Mouse (Mus musculus): ENCODE measurements around the gene Fam72a.

Gene Fam72a

DNA sequence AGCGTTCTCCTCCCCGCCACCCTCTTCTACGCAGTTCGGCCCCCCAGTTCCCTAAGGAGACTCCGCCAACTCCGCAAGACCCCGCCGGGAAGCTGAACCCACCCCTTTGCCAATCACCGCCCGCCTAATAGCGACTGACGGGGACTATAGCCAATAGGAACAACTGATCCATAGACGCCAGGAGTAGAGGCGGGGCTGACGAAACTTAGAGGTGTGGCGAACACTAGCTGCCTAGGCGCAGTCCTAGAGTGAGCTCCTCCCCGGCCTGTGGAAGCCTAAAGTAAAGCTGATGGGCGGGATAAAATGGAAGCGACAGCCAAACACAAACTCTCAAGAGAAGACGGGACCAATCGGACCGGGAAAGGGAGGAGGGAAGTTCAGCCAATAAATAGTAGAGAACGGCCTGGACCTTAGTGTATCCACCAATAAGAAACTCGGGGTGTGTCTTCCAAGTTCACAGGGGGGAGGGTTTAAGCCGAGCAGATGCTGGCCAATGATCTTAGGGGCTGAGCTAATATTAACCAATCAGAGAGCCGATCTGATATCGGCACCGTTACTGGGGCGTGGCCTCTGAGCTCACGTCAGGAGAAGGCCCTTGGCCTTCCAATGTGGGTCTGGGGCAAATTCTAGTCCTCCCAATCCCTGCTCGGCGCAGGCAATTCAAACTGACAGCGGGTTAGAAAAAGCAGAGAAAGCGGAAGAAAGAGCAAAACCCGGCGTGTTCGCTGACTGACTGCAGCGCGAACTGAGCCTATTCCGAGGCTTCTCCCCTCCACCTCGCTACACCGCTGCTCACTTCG lies at the start of gene Fam72a, which contains the start of gene Srgap2:
Fam72a (plus strand) TSS at position 623 of the 800 bp plus-strand sequence.
Srgap2 (minus strand) TSS at position 72 of the 800 bp plus-strand sequence.
- DNase-seq (ENCODE audit: low spot score in 2 of 2), result peak; percentile 96 to 97

DNA sequence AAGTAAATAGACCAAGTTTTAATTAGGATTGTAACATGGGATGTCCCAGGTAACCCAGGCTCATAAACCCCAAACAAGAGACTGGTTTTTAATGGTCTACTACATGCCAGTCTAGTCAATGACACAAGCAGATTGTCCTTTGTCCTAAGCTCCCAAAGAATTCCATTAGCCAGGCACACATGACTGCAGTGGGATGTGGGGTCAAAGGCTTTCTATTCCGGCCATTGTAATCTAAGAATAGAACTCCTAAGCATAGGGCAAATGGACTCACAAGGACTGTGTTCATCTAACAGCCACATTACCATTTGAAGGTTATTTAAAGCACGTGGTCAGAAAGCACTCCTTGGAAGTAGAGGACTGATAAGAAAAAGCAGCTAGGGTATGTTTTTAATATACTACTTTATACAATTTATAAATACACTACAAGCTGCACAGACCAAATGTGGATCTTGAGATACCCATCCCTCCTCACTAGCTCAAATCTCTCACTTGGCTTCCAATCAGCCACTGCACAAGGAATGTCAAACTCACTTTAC lies 48.9 kb upstream of the Fam72a start:
- DNase-seq (ENCODE audit: low spot score in 2 of 2), result no peak

DNA sequence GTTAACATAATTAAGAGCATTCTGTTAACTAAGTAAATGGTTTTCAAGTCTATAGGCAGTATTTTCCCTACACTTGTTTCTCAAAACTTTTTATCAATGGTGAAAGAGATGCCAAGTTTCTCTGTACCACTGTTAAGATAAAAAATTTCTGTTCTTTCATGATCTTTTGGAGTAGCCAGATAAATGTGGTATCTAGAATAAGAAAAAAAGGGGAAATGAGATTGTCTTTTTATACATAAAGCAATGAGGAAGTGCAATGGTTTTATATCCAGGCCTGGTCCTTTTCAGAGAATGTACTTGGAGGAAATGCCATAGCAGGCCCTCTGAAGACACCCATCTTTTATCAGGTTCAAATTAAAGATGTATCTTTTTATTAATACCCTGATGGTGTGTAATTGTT lies 46.3 kb upstream of the Fam72a start:
- no peak for DNase-seq (ENCODE audit: low spot score in 2 of 2)

DNA sequence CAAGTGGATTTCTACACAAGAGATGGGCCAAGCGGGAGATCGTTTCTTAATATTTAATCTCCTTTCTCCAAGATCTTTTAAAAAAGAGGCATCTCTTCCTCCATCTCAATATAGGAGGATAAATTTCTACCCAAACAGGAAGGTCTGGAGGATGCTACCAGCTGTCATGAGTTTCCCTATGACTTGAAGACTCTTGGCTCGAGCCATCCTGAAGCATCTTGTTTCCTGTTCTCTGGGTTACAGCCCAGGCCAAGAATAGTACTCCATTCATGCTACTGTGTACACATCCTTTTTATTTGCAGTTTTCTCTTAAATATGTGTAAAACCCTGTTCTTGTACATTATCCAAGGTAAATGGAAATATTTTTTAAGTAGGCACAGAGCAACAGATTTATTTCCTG lies 45.5 kb upstream of the Fam72a start:
- DNase-seq (ENCODE audit: low spot score in 2 of 2), result no peak

DNA sequence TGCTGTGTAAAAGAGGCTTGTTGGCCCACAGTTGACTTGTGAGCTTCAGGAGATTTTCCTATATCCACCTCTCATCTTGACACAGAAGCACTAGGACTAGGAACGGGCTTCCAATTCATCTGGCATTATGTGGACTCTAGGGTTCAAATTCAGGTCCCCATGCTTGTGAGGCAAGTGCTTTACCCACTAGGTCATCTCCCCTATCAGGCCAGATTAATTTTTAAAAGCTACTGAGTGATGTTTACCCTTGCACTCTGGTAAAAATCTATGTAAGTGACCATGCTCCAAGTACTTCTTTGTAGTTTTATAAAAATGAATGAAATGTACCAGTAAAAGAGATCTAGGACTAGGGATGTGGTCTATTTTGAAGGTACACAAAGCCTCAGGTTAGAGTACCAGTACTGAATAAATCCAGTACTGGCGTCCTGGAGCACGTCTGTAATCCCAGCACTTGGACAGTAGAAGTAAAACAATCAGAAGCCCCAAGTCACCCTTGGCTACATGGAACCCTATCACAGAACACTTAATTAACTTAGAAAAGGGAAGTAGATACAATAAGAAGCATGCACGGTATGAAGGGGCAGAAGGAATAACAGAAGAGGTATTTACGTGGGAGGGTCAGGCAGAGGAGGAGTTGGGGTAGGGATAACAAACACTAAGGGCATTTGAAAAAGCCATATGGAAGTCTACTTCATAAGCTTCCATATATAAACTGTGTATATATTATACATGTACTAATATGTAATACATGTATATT lies 41.4 kb upstream of the Fam72a start:
- no peak for DNase-seq (ENCODE audit: low spot score in 2 of 2)

DNA sequence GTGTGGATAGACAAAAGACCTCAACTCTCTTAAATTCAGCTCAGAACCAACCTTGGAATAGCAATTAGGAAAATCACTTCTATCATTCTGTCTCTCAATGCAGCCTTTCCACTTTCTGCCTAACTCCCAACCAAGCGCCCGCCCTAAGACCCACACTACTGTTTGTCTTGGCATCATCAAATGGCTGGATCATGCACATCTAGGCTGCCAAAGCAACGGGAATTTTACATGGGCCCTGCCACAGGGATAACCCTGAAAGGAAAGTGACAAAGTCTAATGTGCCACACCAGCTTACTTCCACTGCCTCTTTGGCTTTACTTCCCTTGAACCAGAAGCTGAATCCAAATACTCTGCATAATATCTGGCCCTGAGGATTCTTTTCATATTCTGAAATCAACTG lies 38.4 kb upstream of the Fam72a start:
- DNase-seq (ENCODE audit: low spot score in 2 of 2), result no peak

DNA sequence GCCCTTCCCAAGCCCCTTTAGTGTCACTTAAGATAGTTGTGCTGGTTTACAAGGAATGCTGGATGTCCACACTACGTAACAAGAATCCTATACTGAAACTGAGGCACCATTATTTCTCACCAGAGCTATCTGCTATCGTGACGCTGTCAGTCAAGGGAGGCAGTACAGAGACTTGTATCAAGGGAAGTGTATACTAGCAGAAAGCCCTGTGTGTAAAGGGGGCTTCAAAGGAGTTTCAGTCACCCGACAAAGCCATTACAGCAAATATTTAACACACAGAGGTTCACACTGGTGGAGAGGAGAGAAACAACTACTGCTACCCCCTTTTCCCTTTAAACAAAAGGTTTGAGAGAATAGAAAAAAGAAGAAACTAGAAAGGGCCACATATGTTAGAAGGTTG lies 36.1 kb upstream of the Fam72a start:
- DNase-seq (ENCODE audit: low spot score in 2 of 2), result no peak

DNA sequence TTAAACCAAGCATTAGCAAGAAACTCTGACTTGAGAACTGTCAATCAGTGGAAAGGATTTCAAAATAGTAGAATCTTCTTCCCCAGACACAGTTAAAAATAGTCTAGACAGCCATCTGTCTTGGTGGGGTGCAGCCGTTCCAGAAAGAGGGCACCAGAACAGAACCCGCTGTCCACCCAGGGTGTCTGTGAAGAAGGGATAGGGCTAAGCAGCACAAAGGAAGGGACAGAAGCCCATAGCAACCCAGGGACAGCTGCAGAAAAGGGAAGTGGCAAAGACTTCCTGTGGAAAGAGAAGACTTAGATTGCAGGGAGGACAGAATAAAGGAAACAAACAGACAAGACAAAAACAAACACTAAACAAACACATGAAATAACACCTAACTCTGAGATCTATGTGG lies 35.3 kb upstream of the Fam72a start:
- no peak for DNase-seq (ENCODE audit: low spot score in 2 of 2)

DNA sequence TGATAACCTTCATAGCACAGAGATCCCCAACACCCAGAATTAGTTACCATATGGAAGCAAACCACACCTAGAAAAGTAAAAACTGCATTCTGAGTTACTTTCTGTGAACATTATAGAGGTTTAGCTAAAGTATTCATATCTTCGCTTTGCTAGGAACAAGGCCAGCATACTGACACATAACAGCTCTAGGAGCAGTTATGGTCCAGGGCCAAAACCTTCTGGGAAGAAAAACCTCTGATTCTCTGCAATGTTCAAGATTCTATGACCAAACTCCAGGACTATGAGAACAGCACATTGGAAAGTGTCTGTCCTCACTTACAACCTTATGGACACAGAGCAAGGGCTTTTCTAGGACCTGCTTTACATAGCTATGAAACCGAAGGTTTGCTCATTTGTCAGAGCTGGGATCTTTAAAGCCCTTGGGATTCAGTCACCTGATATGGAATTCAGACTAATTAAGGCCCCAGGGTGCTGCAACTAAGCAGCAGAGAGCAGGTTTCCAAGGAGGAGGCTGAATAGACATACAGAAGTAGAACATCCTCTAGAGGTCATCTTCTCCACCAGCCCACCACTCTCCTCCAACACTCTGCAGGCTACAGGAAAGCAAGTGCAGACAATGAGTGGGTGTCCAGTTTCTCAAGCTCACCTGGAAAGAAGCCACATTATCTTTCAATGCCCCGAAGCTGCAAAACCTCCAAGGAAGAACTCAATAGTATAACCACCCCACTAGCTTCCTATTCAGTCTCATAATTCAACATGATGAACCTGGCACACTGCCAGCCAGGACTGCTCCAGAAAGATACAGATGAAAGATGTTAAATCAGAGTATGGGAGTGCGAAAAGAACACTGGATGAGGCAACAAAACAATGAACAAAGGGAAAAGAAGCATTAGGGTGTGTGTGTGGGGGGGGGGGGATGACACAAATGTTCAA lies 33.5 kb upstream of the Fam72a start:
- DNase-seq (ENCODE audit: low spot score in 2 of 2), result peak in 1 of 2 experiments; percentile 29

DNA sequence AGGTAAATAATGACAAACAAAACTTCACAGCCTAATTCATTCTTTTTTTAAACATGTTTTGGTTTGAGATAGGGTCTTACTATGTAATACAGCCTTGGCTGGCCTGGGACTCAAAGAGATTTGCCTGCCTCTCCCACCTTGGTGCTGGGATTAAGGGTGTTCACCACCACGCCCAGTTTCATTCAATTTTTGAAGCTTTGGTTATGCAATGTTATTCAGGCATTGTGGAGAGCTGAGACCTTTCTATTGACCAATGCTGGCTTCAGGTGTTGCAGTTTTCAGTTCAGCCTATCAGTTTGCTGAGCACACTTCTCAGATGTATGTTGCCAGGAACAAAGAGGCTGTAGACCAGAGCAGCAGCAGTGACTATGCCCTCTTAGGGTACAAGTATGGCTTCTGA lies 29.5 kb upstream of the Fam72a start:
- DNase-seq (ENCODE audit: low spot score in 2 of 2), result no peak

DNA sequence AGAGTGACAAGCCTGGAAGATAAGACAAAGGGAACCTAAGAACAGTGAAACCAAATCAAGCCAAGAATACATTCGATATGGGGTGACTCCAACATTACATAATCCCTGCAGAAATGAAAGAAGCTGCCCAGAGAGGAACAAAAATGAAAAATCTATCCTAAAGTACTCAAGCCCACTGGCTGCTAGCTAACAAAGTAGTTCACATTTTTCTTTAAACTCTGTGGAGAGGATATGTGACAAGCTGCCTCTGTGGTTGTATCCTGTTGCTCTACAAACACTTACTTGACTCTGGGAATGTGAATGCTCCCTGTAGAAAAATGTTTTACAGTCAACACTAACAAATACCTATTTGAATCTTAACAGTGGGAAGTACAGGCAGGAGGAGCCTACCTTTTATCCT lies 26.0 kb upstream of the Fam72a start:
- no peak for DNase-seq (ENCODE audit: low spot score in 2 of 2)

DNA sequence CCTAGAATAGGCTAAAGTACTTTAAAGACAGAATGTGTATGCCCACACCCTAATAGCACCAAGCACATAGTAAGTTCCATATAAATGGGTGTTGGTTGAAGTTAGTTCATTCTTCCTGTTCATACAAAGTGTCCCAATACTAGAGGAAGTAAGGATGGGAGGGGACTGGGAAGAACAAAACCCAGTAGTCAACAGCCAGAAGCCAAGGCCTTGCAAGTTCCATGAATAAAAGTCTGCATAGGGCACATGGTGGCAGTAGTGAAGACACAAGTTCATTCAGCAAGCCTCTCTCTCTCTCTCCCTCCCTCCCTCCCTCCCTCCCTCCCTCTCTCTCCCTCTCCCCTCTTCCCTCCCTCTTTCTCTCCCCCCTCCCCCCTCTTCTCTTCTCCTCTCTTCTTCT lies 16.6 kb upstream of the Fam72a start:
- DNase-seq (ENCODE audit: low spot score in 2 of 2), result no peak

DNA sequence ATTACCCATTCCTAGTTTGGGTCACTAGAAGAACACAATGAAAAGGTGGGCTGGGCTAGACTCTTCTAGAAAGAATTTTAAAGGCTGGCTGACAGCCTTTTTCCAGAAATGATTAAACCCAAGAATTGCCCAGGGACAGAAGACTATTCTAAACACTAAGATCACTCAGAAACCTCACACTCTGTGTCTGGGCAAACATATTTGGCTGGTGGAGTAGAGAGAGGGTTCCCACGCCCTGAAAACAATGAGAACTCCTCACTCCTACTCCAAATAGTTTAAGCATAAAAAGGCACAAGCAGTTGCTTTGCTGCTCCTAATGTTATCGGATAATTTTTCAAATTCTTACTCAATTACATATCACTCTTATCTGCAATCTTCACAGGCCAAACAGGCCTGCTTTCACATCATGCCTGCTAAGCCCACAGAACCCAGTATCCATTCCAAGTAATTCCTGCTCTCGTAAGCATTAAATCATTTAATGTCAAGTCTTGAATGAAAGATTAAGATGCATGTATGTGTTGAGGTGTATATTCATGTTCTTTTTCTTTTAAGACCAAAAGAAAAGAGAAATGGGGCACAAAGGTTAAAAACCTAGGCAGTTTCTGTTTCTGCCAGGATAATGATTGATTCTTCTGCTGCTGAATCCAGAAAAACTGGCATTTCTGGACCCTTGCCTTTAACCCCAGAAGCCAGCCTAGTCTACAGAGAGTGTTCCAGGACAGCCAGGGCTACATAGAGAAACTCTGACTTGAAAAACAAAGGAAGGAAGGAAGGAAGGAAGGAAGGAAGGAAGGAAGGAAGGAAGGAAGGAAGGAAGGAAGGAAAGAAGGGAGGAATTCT lies 15.8 kb upstream of the Fam72a start:
- DNase-seq (ENCODE audit: low spot score in 2 of 2), result no peak

DNA sequence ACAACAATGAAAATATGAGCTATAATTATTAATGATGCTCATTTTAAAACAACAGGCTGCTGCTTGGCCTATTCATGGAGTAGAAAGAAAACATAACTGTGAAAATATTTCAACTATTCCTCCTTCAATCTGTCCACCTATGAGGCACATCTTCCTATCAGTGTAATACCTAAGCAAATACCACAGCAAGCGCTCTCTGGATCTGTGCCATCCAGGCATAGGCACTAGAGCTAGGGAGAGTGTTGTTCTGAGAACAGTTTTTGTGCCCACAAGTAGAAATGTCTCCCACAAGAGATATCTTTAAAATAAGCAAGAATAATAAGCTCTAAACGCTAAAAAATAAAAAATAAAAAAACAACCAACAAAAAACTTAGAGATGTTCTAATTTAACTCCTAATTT lies 14.6 kb upstream of the Fam72a start:
- no peak for DNase-seq (ENCODE audit: low spot score in 2 of 2)

DNA sequence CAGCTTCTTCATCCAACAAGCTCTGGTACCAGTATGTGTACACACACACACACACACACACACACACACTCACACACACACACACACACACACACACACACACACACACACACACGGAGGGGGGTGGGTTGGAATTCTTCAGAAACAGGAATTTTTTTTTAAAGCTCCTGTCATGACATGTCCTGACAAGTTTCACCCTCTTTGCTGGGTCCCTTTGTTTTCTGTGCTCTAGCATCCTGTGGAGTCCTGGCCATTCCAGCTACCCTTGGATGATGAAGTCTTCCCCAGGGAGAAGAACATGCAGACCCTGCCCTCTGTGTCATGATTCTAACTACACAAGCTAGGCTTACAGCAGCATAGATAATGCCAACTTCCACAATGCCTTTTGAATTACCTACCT lies 13.5 kb upstream of the Fam72a start:
- DNase-seq (ENCODE audit: low spot score in 2 of 2), result no peak

DNA sequence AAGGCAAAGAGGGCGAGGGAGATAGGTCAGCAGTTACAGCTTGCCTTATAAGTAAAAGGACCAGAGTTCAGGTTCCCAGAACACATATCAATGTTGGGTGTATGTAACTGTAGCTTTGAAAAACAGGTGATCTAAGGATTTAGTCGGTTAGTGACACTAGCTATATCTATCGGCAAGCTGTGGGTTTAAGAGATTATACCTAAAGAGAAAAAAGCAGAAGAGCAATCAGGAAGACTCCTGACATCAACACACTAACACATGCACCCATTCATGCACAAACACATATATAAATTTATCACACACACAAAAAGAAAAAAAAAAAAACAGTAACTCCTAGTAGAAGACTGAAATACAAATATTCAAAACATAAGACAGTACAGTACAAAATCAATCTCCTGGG lies 11.1 kb upstream of the Fam72a start:
- DNase-seq (ENCODE audit: low spot score in 2 of 2), result no peak

DNA sequence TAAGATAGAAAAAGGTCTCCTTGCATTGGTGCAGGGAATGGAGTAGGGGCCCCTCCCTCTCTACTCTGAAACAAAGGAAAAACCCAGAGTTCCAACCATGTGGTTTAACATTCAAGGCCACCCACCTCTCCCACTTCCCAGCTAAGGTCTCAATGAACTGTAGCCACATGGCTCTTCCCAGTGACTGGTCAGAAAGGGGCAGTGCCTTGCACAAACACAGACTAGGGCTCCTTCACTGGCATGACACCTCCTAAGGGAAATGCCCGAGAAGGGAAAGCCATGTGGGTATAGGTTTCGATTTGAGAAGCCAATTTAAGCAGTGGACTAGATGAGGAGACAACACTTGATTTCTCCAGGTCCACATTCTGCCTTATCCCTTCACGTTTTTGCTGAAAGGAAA lies 3.9 kb upstream of the Fam72a start:
- DNase-seq (ENCODE audit: low spot score in 2 of 2), result no peak

DNA sequence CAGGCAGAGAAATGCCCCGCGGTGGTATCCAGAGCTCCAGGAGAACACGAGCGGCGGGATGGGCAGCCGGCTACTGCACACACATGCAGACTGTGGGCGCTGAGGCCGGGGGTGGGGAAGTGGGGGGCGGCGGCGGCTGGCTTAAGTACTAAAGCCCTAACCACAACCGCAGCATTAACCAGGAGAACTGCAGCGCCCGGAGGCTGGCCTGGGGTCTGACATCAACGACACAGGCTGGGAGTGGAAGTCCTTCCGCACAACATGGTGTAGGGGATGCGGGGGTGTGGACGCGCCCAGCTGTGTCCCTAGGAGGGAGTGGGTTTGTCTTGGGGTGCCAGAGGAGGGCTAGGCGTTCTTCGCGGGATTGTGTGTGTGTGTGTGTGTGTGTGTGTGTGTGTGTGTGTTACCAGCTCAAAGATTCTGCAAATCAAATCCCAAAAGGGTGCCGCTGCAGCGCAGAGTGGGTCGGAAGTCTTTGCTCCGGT lies 2.6 kb upstream of the Fam72a start:
- peak; percentile 26 to 49 for DNase-seq (ENCODE audit: low spot score in 2 of 2)

DNA sequence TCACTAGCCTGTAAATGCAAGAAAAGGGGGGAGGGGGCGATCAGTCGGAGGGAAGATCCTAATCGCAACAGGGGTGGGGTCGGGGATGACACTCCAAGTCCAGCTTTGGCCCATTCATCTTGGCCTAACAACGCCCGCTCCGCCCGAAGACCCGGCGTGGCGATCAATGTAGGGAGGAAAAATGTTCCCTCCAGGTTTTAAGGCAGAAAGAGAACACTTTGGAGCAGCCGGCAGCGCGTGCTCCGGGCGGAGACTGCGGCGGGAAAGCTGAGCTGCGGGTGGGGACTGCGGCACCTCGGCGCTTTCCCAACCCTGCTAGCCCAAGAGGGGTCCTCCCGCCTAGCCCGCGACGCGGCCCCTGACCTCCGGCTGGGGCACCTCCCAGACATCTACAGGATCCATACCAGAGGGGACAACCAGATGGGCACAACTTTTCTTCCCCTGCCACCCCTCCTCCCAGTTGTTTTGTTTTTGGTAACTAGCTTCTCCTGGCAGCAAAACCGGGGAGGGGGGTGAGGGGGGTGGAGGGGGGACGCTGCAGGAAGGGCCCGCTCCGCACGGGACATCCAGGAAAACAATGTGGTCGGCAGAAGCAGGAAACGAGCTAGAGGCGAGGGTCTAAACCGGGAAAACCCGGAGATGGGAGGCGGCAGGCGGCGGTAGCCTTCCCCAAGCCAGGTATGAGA lies 2.0 kb upstream of the Fam72a start:
- DNase-seq (ENCODE audit: low spot score in 2 of 2), result peak; percentile 43 to 51

Data from spleen, postnatal 10 days (tissue).